11 mouse cellular contexts compared by ENCODE assay signal in the genomic region with DNA sequence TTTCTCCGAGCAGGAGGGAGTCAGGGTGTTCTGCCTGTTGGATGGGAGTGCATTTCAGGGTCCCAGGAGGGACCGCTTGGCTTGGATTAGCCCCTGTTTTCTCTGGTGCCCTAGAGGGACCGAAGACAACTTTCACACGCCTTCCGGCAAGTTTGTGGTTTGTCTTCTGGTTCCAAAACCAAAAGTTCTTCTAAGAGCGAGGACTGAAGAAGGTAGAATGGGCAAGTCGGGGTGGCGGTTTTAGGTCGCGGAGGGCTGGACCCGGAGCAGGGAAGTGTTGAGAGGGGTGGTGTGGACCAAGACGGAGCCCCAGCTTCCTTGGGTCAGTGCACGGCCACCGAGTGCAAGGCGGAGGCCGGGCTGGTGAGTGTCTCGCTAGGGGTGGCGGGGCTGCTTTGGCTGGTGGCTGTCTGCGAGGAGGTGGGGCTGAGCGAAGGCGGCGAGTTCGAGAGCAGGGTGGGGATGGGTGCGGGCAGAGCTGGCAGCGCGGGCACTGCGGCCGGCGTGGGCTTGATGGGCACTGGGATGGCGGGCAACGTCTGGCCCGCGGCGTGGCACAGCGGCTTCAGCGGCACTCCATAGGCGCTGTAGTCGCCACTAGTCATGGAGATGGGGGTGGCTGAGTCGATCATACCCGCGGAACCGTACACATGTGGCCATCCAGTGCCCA. TPM values are rescaled to one million over a fixed set of nuclear protein-coding genes. Genes with fewer than 3 reads are reported as not detected.
DNase-seq lines count a peak whose midpoint lies in the region; ATAC-seq lines count a peak whose summit lies in the region.
"Had no signal": no experiment of that assay in that cellular context is flagged by ENCODE, and none has a peak within 500 bp of the region (broad histone marks: within the 10 kb centered on the region; RNA-seq: fewer than 3 reads in every experiment).

No protein-coding gene starts in this region.

- peak overlapping the region; percentile 8 for H3K4me3 ChIP-seq in lung, embryonic 16.5 days (ENCODE audit: low read length)
- H3K4me3 ChIP-seq in limb, embryonic 13.5 days = peak overlapping the region; percentile 15

- no peak overlapping the region for H3K27ac ChIP-seq in lung, embryonic 16.5 days (ENCODE audit: low read length)
- no peak overlapping the region for H3K27ac ChIP-seq in limb, embryonic 13.5 days

- ATAC-seq in lung, embryonic 16.5 days (ENCODE audit: low read depth) = no peak
- no peak for ATAC-seq in limb, embryonic 13.5 days (ENCODE audit: low FRiP score, low read depth)

- H3K36me3 ChIP-seq in lung, embryonic 16.5 days (ENCODE audit: control insufficient read depth, insufficient read depth, low read length) = no peaks in the 10 kb centered on the region
- no peaks in the 10 kb centered on the region for H3K36me3 ChIP-seq in limb, embryonic 13.5 days

- no peaks in the 10 kb centered on the region for H3K9me3 ChIP-seq in lung, embryonic 16.5 days (ENCODE audit: control insufficient read depth, low read length)
- H3K9me3 ChIP-seq in limb, embryonic 13.5 days = no peaks in the 10 kb centered on the region

- 2% methylated on average over 42 of the region's 42 CpGs for WGBS in lung, embryonic 16.5 days
- WGBS in limb, embryonic 13.5 days = under 1% methylated on average over 41 of the region's 42 CpGs

- peaks cover 10% of the 10 kb centered on the region for H3K4me1 ChIP-seq in lung, embryonic 16.5 days (replicated peaks; ENCODE audit: control insufficient read depth, insufficient read depth, low read length)
- peaks cover 32% of the 10 kb centered on the region for H3K4me1 ChIP-seq in limb, embryonic 13.5 days

- no peak overlapping the region for H3K4me2 ChIP-seq in lung, embryonic 16.5 days (ENCODE audit: low read depth, low read length)
- peak overlapping the region; percentile 37 for H3K4me2 ChIP-seq in limb, embryonic 13.5 days (replicated peaks)

- peaks cover 94% of the 10 kb centered on the region for H3K27me3 ChIP-seq in lung, embryonic 16.5 days (ENCODE audit: control insufficient read depth, insufficient read depth, low read depth, low read length)
- peaks cover 99% of the 10 kb centered on the region for H3K27me3 ChIP-seq in limb, embryonic 13.5 days

- no peak overlapping the region for H3K9ac ChIP-seq in lung, embryonic 16.5 days (ENCODE audit: low read length)
- no peak overlapping the region for H3K9ac ChIP-seq in limb, embryonic 13.5 days

- peak; percentile 8 for DNase-seq in adrenal gland, adult 2 months
- DNase-seq in adrenal gland, postnatal 4 days (ENCODE audit: low spot score in 2 of 2) = no peak
- DNase-seq in lung, postnatal 36 days = no peak
- peak; percentile 58 for DNase-seq in thymus, postnatal 14 days
- no peak for DNase-seq in layer of hippocampus, adult 11-12 months (ENCODE audit: low spot score)
- DNase-seq in adipocyte (ENCODE audit: low spot score) = no peak

RNA-seq across cellular contexts. Expression of a gene that starts 1.7 kb away (rescaled TPM):
- not detected for total RNA-seq in adrenal gland, adult 2 months (2021)
- polyA plus RNA-seq in adrenal gland, adult 2 months (2012; rRNA removed) = not detected in 2 replicates
- total RNA-seq in adrenal gland, postnatal 4 days (2021) = not detected
- not detected in 2 replicates for polyA plus RNA-seq in lung, embryonic 16.5 days (2015; fragmentation: Nextera tagmentation; extraction: Ambion mirVana)
- polyA plus RNA-seq in limb, embryonic 13.5 days (2015; fragmentation: Nextera tagmentation; extraction: Ambion mirVana) = 0.08 and 0.24 TPM in 2 replicates
- total RNA-seq: adrenal gland, adult 18-20 months; neutrophil, adult 5-6 weeks had no signal
- polyA plus RNA-seq: large intestine, adult 2 months had no signal

Comparison
In these comparisons a context has a peak if more than half of its experiments do, and no peak if none do; other contexts are left out.
1. DNase-seq: peak in adrenal gland, adult 2 months (single experiment) and thymus, postnatal 14 days (single experiment); none in adrenal gland, postnatal 4 days (0 of 2), lung, postnatal 36 days (single experiment), layer of hippocampus, adult 11-12 months (single experiment) and adipocyte (single experiment).